Mouse (Mus musculus) ES-E14 (cell line): ENCODE results near the gene Tgfbr3. TPM values are rescaled to one million over a fixed set of nuclear protein-coding genes. Genes with fewer than 3 reads are reported as not detected.
A peak's percentile ranks its signal among the peaks of the same experiment; 100 is the strongest.

Source experiments
- DNase-seq: peaks from one replicate; pipeline ENCODE4 v3.0.0-alpha.2; 2013; ENCODE audit warnings: low read depth, low spot score
- H3K27ac ChIP-seq: 2 replicates; pipeline ENCODE4 v1.5.1; 2012; ENCODE audit warnings: low read depth, mild to moderate bottlenecking, low read length, moderate library complexity, mixed read lengths; ENCODE audit not compliant: poor library complexity, insufficient read depth, severe bottlenecking
- H3K36me3 ChIP-seq: 2 replicates; pipeline ENCODE4 v1.6.1; 2012; ENCODE audit warnings: mild to moderate bottlenecking, low read length, moderate library complexity, mixed read lengths; ENCODE audit not compliant: control insufficient read depth, poor library complexity, insufficient read depth, severe bottlenecking
- H3K4me1 ChIP-seq, 2 experiments: fragments of 150-350 bp in 1 of 2; sonication (generic) in 1 of 2; 2 replicates each; pipeline ENCODE4 v1.6.1; 2012; ENCODE audit warnings: low read length in 2 of 2, mild to moderate bottlenecking in 1 of 2, mixed read lengths in 1 of 2; ENCODE audit not compliant: control insufficient read depth in 2 of 2, insufficient read depth in 2 of 2, poor library complexity in 1 of 2
- H3K4me3 ChIP-seq, 2 experiments: fragments of 150-350 bp in 1 of 2; sonication (generic) in 1 of 2; 2 replicates each; pipeline ENCODE4 v1.5.1; 2012; ENCODE audit warnings: low read length in 2 of 2, low read depth in 1 of 2, mild to moderate bottlenecking in 1 of 2, mixed read lengths in 1 of 2; ENCODE audit not compliant: insufficient read depth in 1 of 2, poor library complexity in 1 of 2, severe bottlenecking in 1 of 2
- H3K9ac ChIP-seq: 2 replicates; pipeline ENCODE4 v1.6.1; 2012; ENCODE audit warnings: low read depth, mild to moderate bottlenecking, low read length, mixed read lengths; ENCODE audit not compliant: poor library complexity, insufficient read depth, severe bottlenecking
- H3K9me3 ChIP-seq: fragments of 150-350 bp; sonication (generic); 2 replicates; pipeline ENCODE4 v1.6.1; 2012; ENCODE audit warnings: low read depth, mild to moderate bottlenecking, low read length; ENCODE audit not compliant: control insufficient read depth, insufficient read depth
- CHD2 ChIP-seq: IDR thresholded peaks from 2 replicates; pipeline ENCODE4 v1.6.1; 2014; ENCODE audit warnings: mild to moderate bottlenecking, low read depth, low read length, inconsistent platforms
- HCFC1 ChIP-seq: IDR thresholded peaks from 2 replicates; pipeline ENCODE4 v1.6.1; 2012; ENCODE audit warnings: low read length, inconsistent platforms, borderline replicate concordance; ENCODE audit not compliant: insufficient read depth
- MAFK ChIP-seq: IDR thresholded peaks from 2 replicates; pipeline ENCODE4 v1.6.1; 2014; ENCODE audit warnings: mild to moderate bottlenecking, low read depth, low read length, inconsistent platforms; ENCODE audit not compliant: insufficient read depth
- ZC3H11A ChIP-seq: IDR thresholded peaks from 2 replicates; pipeline ENCODE4 v1.6.1; 2012; ENCODE audit warnings: low read depth, mild to moderate bottlenecking, inconsistent platforms, low read length, borderline replicate concordance
- ZNF384 ChIP-seq: IDR thresholded peaks from 2 replicates; pipeline ENCODE4 v1.6.1; 2012; ENCODE audit warnings: low read depth, low read length, inconsistent platforms
- in situ Hi-C, 2 experiments: fragments of 600-800 bp; cut with MboI; formaldehyde crosslinking; loops; one replicate each; pipeline ENCODE4 v1.15.1; 2025; ENCODE audit warnings: low sequenced_read_pairs in 2 of 2, inconsistent platforms in 1 of 2; ENCODE audit not compliant: unreplicated experiment in 2 of 2
- total RNA-seq: library from RNA; depleted of rRNA; stranded (reverse); fragments of 300-350 nt; gene quantifications from 2 replicates; pipeline ENCODE4 v1.2.3, GENCODE M21; 2012

Tgfbr3 gene
- total RNA-seq, 1 experiment: 3.1 TPM

DNA sequence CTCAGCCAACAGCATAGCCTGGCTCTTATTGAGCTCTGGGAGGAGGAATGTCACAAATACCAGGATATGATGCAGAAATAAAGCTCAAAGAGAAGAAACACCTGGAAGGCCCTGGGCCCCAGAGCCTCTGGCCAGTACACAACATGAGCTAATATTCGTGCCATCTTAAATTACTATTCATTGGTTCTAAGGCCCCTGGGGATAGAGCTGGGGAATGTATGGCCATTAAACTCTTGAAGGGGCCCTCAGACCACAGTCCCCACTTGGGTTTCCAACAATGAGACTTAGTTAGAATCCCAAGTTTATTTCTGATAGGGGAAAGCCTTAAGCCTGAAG, 66.8 kb downstream of the Tgfbr3 start:
- DNase-seq: no peak
- Histone ChIP-seq H3K4me1 (0 out of 4 replicates have a peak, but pooled peaks cover 0 to 2% of the 10 kb centered on the region in 2 experiments), H3K9me3 (no peaks in the 10 kb centered on the region), H3K4me3 (no peak overlapping the region), H3K9ac (no peak overlapping the region), H3K27ac (no peak overlapping the region), H3K36me3 (no peaks in the 10 kb centered on the region)
- in situ Hi-C loops: no loop called here
- TF ChIP-seq CHD2 (no peak), ZC3H11A (no peak), ZNF384 (no peak), MAFK (no peak), HCFC1 (no peak)

DNA sequence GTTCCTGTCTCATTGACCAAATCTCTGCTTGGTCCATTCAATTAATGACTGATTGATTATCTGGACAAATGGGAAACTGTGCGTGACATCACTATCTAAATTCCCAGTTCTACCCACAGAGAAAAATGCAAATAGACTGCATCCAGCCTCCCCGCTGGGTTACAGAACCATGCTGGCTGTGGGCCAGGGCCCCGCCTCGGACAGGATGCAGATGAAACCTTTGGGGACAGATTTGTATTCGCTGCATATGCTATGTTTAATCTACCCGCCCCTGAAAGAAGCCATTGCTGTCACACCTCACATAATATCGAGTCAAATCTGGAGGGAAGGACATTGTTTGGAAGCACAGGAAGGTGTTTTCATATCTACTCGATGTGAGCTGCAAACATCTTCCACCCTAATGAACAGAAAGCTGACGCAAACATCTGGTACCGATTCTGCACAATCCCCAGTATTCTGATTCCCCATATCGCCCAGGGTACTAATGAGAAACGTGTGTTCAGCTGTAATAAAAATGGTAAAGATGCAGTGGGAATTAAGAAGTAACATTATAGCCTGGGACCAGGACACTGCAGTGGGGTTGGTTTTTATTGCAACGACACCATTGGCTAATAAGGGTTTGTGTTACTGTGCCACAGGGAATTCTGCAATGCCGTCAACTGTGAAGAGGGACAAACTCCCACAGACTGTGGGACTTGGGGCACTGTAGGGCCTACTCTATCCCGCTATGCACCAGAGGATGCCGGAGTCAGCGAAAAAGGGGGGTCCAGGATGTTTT, 67.3 kb downstream of the Tgfbr3 start:
- no peak overlapping the region for H3K27ac ChIP-seq
- no peak for DNase-seq
- TF ChIP-seq HCFC1: no peak
- TF ChIP-seq ZNF384: no peak
- no peak for TF ChIP-seq CHD2
- TF ChIP-seq MAFK: no peak
- TF ChIP-seq ZC3H11A: no peak
- 0 out of 4 replicates have a peak, but pooled peaks cover 0 to 2% of the 10 kb centered on the region in 2 experiments for H3K4me1 ChIP-seq
- H3K9me3 ChIP-seq: no peaks in the 10 kb centered on the region
- no peaks in the 10 kb centered on the region for H3K36me3 ChIP-seq
- H3K4me3 ChIP-seq: no peak overlapping the region
- H3K9ac ChIP-seq: no peak overlapping the region
- in situ Hi-C loops: no loop called here

DNA sequence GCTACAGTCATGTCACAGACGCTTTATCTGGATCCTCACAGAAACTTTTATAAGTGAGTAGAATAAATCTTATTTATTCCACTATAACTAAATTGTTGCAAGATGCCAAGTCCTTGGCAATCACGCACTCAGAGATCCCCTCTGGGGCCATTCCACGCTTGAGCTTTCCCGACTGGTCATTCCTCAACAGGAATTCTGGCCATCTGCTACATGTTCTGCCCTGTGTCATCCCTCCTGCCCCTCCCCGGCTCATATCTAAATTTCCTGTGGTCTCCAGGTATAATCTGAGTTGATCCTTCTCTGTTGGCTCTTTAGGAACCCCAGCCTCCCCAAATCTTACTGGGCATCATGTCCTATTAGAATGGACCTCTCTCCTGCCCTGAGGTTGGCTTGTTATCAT, 68.5 kb downstream of the Tgfbr3 start:
- Histone ChIP-seq H3K4me1 (0 out of 4 replicates have a peak, but pooled peaks cover 0 to 2% of the 10 kb centered on the region in 2 experiments), H3K9me3 (no peaks in the 10 kb centered on the region)
- no peak for TF ChIP-seq ZNF384
- TF ChIP-seq HCFC1: no peak
- TF ChIP-seq CHD2: no peak
- TF ChIP-seq MAFK: no peak
- TF ChIP-seq ZC3H11A: no peak

GRCm38 (mm10) chr5:107219883-107220282, 69.5 kb downstream of the Tgfbr3 start:
- Histone ChIP-seq H3K4me3 (no peak overlapping the region), H3K36me3 (no peaks in the 10 kb centered on the region), H3K4me1 (0 out of 4 replicates have a peak, but pooled peaks cover 0 to 2% of the 10 kb centered on the region in 2 experiments), H3K9ac (no peak overlapping the region), H3K9me3 (no peaks in the 10 kb centered on the region), H3K27ac (no peak overlapping the region)
- peak; percentile 63 for DNase-seq
- TF ChIP-seq HCFC1: no peak
- no peak for TF ChIP-seq ZNF384
- TF ChIP-seq ZC3H11A: no peak
- no peak for TF ChIP-seq MAFK
- no peak for TF ChIP-seq CHD2
- in situ Hi-C loops: no loop called here

More for the DNA sequence above, 68.5 kb downstream of the Tgfbr3 start:
- in situ Hi-C loops: no loop called here
- no peaks in the 10 kb centered on the region for H3K36me3 ChIP-seq
- no peak overlapping the region for H3K4me3 ChIP-seq
- no peak for DNase-seq
- H3K27ac ChIP-seq: no peak overlapping the region
- no peak overlapping the region for H3K9ac ChIP-seq
